Mouse (Mus musculus) liver, adult 2 months (tissue): ENCODE data around the gene G6pc.

Experiments
- CTCF ChIP-seq: fragments of 200-500 bp; IDR thresholded peaks from 2 replicates; pipeline ENCODE4 v1.5.1; 2011; ENCODE audit warnings: low read depth, low read length, control low read depth
- POLR2A ChIP-seq: fragments of 200-500 bp; IDR thresholded peaks from 2 replicates; pipeline ENCODE4 v1.6.1; 2011; ENCODE audit warnings: low read length, control low read depth; ENCODE audit not compliant: insufficient read depth; ENCODE audit errors: extremely low read depth

GRCm38 (mm10) chr11:101424925-101425813, 57.8 kb downstream of the G6pc start, which contains the start of the genes Rundc1 and Ptges3l:
- 0 out of 2 replicates have a peak, but pooled peaks have one; percentile 23 for TF ChIP-seq CTCF
- peak; percentile 62; the same call in 1 of the 2 replicates for TF ChIP-seq POLR2A
